Mouse (Mus musculus): Measurements from ENCODE around the gene Irf7. TPM values are rescaled to one million over a fixed set of nuclear protein-coding genes. Genes with fewer than 3 reads are reported as not detected.

Irf7 gene
- 0.77 and 1.1 TPM in 2 replicates for polyA plus RNA-seq (2014; fragmentation: Nextera tagmentation; extraction: Ambion mirVana)

- H3K9ac ChIP-seq (ENCODE audit: low read depth, low read length), result 0 out of 2 replicates have a peak within 1 kb of the TSS, but pooled peaks have one; percentile 31
- H3K4me1 ChIP-seq (replicated peaks; ENCODE audit: control insufficient read depth, insufficient read depth, low read length), result 0 out of 2 replicates have a peak, but pooled peaks cover 3% of the 10 kb centered on the region
- H3K9me3 ChIP-seq (ENCODE audit: control insufficient read depth, low read length), result no peaks in the 10 kb centered on the region
- H3K4me2 ChIP-seq (replicated peaks; ENCODE audit: low read depth, low read length), result peak within 1 kb of the TSS; percentile 57
- H3K4me3 ChIP-seq (ENCODE audit: low read depth, low read length), result peak within 1 kb of the TSS; percentile 27
- peaks cover 11% of the 10 kb centered on the region; the same call in 1 of the 2 replicates for H3K36me3 ChIP-seq (ENCODE audit: control insufficient read depth, insufficient read depth, low read length)
- 14% methylated on average over 25 of the region's 25 CpGs for WGBS
- peak; percentile 46 for ATAC-seq (ENCODE audit: low FRiP score)
- H3K27ac ChIP-seq (ENCODE audit: low read depth, low read length), result no peak within 1 kb of the TSS
- no peaks in the 10 kb centered on the region for H3K27me3 ChIP-seq (ENCODE audit: control insufficient read depth, insufficient read depth, low read length)
- no peak for DNase-seq (ENCODE audit: low spot score)
Measured at GRCm38 (mm10) chr7:141265739-141266561, at the start of gene Irf7. Gene Irf7, minus strand, starts transcription at chr7:141266481.

GRCm38 (mm10) chr7:141315974-141316373, 49.7 kb upstream of the Irf7 start:
- Histone ChIP-seq H3K9me3 (ENCODE audit: control insufficient read depth, low read length) (no peaks in the 10 kb centered on the region), H3K27ac (ENCODE audit: low read depth, low read length) (no peak overlapping the region), H3K36me3 (ENCODE audit: control insufficient read depth, insufficient read depth, low read length) (peaks cover 18% of the 10 kb centered on the region; the same call in 1 of the 2 replicates), H3K4me2 (replicated peaks; ENCODE audit: low read depth, low read length) (no peak overlapping the region), H3K9ac (ENCODE audit: low read depth, low read length) (no peak overlapping the region), H3K27me3 (ENCODE audit: control insufficient read depth, insufficient read depth, low read length) (no peaks in the 10 kb centered on the region), H3K4me3 (ENCODE audit: low read depth, low read length) (no peak overlapping the region), H3K4me1 (replicated peaks; ENCODE audit: control insufficient read depth, insufficient read depth, low read length) (no peaks in the 10 kb centered on the region)
- DNase-seq (ENCODE audit: low spot score) (peak; percentile 36), ATAC-seq (ENCODE audit: low FRiP score) (no peak)
- 82% methylated on average over 5 of the region's 5 CpGs for WGBS

- Histone ChIP-seq H3K4me1 (replicated peaks; ENCODE audit: control insufficient read depth, insufficient read depth, low read length) (no peaks in the 10 kb centered on the region), H3K27ac (ENCODE audit: low read depth, low read length) (no peak overlapping the region), H3K9ac (ENCODE audit: low read depth, low read length) (no peak overlapping the region), H3K27me3 (ENCODE audit: control insufficient read depth, insufficient read depth, low read length) (no peaks in the 10 kb centered on the region), H3K4me3 (ENCODE audit: low read depth, low read length) (no peak overlapping the region), H3K4me2 (replicated peaks; ENCODE audit: low read depth, low read length) (no peak overlapping the region), H3K9me3 (ENCODE audit: control insufficient read depth, low read length) (no peaks in the 10 kb centered on the region), H3K36me3 (ENCODE audit: control insufficient read depth, insufficient read depth, low read length) (peaks cover 18% of the 10 kb centered on the region; the same call in 1 of the 2 replicates)
- ATAC-seq (ENCODE audit: low FRiP score) (no peak), DNase-seq (ENCODE audit: low spot score) (no peak)
- WGBS, result 92% methylated on average over 8 of the region's 8 CpGs
Measured at GRCm38 (mm10) chr7:141315076-141315475, 48.8 kb upstream of the Irf7 start.

GRCm38 (mm10) chr7:141314416-141314815, 48.1 kb upstream of the Irf7 start:
- H3K27ac ChIP-seq (ENCODE audit: low read depth, low read length), result no peak overlapping the region
- H3K9me3 ChIP-seq (ENCODE audit: control insufficient read depth, low read length), result no peaks in the 10 kb centered on the region
- H3K27me3 ChIP-seq (ENCODE audit: control insufficient read depth, insufficient read depth, low read length), result no peaks in the 10 kb centered on the region
- no peaks in the 10 kb centered on the region for H3K4me1 ChIP-seq (replicated peaks; ENCODE audit: control insufficient read depth, insufficient read depth, low read length)
- peaks cover 18% of the 10 kb centered on the region; the same call in 1 of the 2 replicates for H3K36me3 ChIP-seq (ENCODE audit: control insufficient read depth, insufficient read depth, low read length)
- no peak for ATAC-seq (ENCODE audit: low FRiP score)
- H3K4me3 ChIP-seq (ENCODE audit: low read depth, low read length), result no peak overlapping the region
- no peak for DNase-seq (ENCODE audit: low spot score)
- no peak overlapping the region for H3K4me2 ChIP-seq (replicated peaks; ENCODE audit: low read depth, low read length)
- WGBS, result 93% methylated on average over 2 of the region's 2 CpGs
- H3K9ac ChIP-seq (ENCODE audit: low read depth, low read length), result no peak overlapping the region

- no peak overlapping the region for H3K27ac ChIP-seq (ENCODE audit: low read depth, low read length)
- DNase-seq (ENCODE audit: low spot score), result no peak
- H3K27me3 ChIP-seq (ENCODE audit: control insufficient read depth, insufficient read depth, low read length), result no peaks in the 10 kb centered on the region
- peaks cover 8% of the 10 kb centered on the region; the same call in 1 of the 2 replicates for H3K36me3 ChIP-seq (ENCODE audit: control insufficient read depth, insufficient read depth, low read length)
- no peak overlapping the region for H3K4me3 ChIP-seq (ENCODE audit: low read depth, low read length)
- H3K4me1 ChIP-seq (replicated peaks; ENCODE audit: control insufficient read depth, insufficient read depth, low read length), result no peaks in the 10 kb centered on the region
- H3K9me3 ChIP-seq (ENCODE audit: control insufficient read depth, low read length), result no peaks in the 10 kb centered on the region
- no peak for ATAC-seq (ENCODE audit: low FRiP score)
- H3K9ac ChIP-seq (ENCODE audit: low read depth, low read length), result no peak overlapping the region
- H3K4me2 ChIP-seq (replicated peaks; ENCODE audit: low read depth, low read length), result no peak overlapping the region
- 90% methylated on average over 4 of the region's 4 CpGs for WGBS
Measured at GRCm38 (mm10) chr7:141304537-141304936, 38.3 kb upstream of the Irf7 start.

GRCm38 (mm10) chr7:141302702-141303268, 36.5 kb upstream of the Irf7 start:
- no peak overlapping the region for H3K4me3 ChIP-seq (ENCODE audit: low read depth, low read length)
- WGBS, result 83% methylated on average over 1 of the region's 1 CpGs
- H3K27me3 ChIP-seq (ENCODE audit: control insufficient read depth, insufficient read depth, low read length), result no peaks in the 10 kb centered on the region
- H3K27ac ChIP-seq (ENCODE audit: low read depth, low read length), result no peak overlapping the region
- H3K36me3 ChIP-seq (ENCODE audit: control insufficient read depth, insufficient read depth, low read length), result 0 out of 2 replicates have a peak, but pooled peaks cover 6% of the 10 kb centered on the region
- DNase-seq (ENCODE audit: low spot score), result no peak
- H3K4me1 ChIP-seq (replicated peaks; ENCODE audit: control insufficient read depth, insufficient read depth, low read length), result no peaks in the 10 kb centered on the region
- no peak overlapping the region for H3K4me2 ChIP-seq (replicated peaks; ENCODE audit: low read depth, low read length)
- no peak for ATAC-seq (ENCODE audit: low FRiP score)
- no peak overlapping the region for H3K9ac ChIP-seq (ENCODE audit: low read depth, low read length)
- H3K9me3 ChIP-seq (ENCODE audit: control insufficient read depth, low read length), result no peaks in the 10 kb centered on the region

- Histone ChIP-seq H3K27ac (ENCODE audit: low read depth, low read length) (no peak overlapping the region), H3K9me3 (ENCODE audit: control insufficient read depth, low read length) (no peaks in the 10 kb centered on the region), H3K4me1 (replicated peaks; ENCODE audit: control insufficient read depth, insufficient read depth, low read length) (no peaks in the 10 kb centered on the region), H3K9ac (ENCODE audit: low read depth, low read length) (no peak overlapping the region), H3K27me3 (ENCODE audit: control insufficient read depth, insufficient read depth, low read length) (no peaks in the 10 kb centered on the region; the same call in 1 of the 2 replicates), H3K4me2 (replicated peaks; ENCODE audit: low read depth, low read length) (no peak overlapping the region), H3K4me3 (ENCODE audit: low read depth, low read length) (no peak overlapping the region), H3K36me3 (ENCODE audit: control insufficient read depth, insufficient read depth, low read length) (0 out of 2 replicates have a peak, but pooled peaks cover 6% of the 10 kb centered on the region)
- 96% methylated on average over 9 of the region's 9 CpGs for WGBS
- DNase-seq (ENCODE audit: low spot score) (no peak), ATAC-seq (ENCODE audit: low FRiP score) (no peak)
Measured at GRCm38 (mm10) chr7:141301386-141301785, 35.1 kb upstream of the Irf7 start.

GRCm38 (mm10) chr7:141299175-141299574, 32.9 kb upstream of the Irf7 start:
- WGBS, result 94% methylated on average over 8 of the region's 8 CpGs
- DNase-seq (ENCODE audit: low spot score), result no peak
- 0 out of 2 replicates have a peak, but pooled peaks cover 3% of the 10 kb centered on the region for H3K36me3 ChIP-seq (ENCODE audit: control insufficient read depth, insufficient read depth, low read length)

More at GRCm38 (mm10) chr7:141299175-141299574, 32.9 kb upstream of the Irf7 start:
- no peak overlapping the region for H3K4me2 ChIP-seq (replicated peaks; ENCODE audit: low read depth, low read length)
- no peak overlapping the region for H3K9ac ChIP-seq (ENCODE audit: low read depth, low read length)
- H3K9me3 ChIP-seq (ENCODE audit: control insufficient read depth, low read length), result no peaks in the 10 kb centered on the region
- peaks cover 17% of the 10 kb centered on the region for H3K27me3 ChIP-seq (ENCODE audit: control insufficient read depth, insufficient read depth, low read length)
- no peak overlapping the region for H3K4me3 ChIP-seq (ENCODE audit: low read depth, low read length)
- no peak for ATAC-seq (ENCODE audit: low FRiP score)
- H3K27ac ChIP-seq (ENCODE audit: low read depth, low read length), result no peak overlapping the region
- no peaks in the 10 kb centered on the region; the same call in 1 of the 2 replicates for H3K4me1 ChIP-seq (replicated peaks; ENCODE audit: control insufficient read depth, insufficient read depth, low read length)

Measured in hindbrain, embryonic 11.5 days (tissue).